Mouse (Mus musculus) spleen, adult 2 months (tissue): ENCODE measurements at regions not wholly inside any gene's neighbourhood (a gene's known extent, or its start where the extent isn't known, plus 50 kb on each side); places are given as distances from the start of the nearest gene placed in this dataset.

Source experiments
- CTCF ChIP-seq: fragments of 200-500 bp; IDR thresholded peaks from 2 replicates; pipeline ENCODE4 v1.5.1; 2011; ENCODE audit warnings: mild to moderate bottlenecking, inconsistent platforms; ENCODE audit not compliant: insufficient read depth, insufficient read length, insufficient replicate concordance; ENCODE audit errors: extremely low read depth
- POLR2A ChIP-seq: fragments of 200-500 bp; IDR thresholded peaks from 2 replicates; pipeline ENCODE4 v1.6.1; 2011; ENCODE audit warnings: low read depth, low read length, inconsistent platforms

GRCm38 (mm10) chr4:131374527-131375290, 430.5 kb downstream of the Matn1 start:
- TF ChIP-seq CTCF (no peak), POLR2A (no peak)
